Mouse (Mus musculus) lung, adult 18-20 months (tissue): Measurements from ENCODE around the gene Robo1.

Experiments used
- DNase-seq, 2 experiments: peaks; one replicate each; pipeline ENCODE4 v3.0.0; 2022; ENCODE audit warnings: mixed read lengths in 2 of 2

The Robo1 gene

GRCm38 (mm10) chr16:72610661-72611112 is 302.6 kb downstream of the Robo1 start:
- no peak for DNase-seq

- DNase-seq: no peak
Observed at GRCm38 (mm10) chr16:72614898-72615297, 306.8 kb downstream of the Robo1 start.

- no peak for DNase-seq
Observed at GRCm38 (mm10) chr16:72615360-72615759, 307.3 kb downstream of the Robo1 start.

- DNase-seq: no peak
Observed at GRCm38 (mm10) chr16:72622371-72622770, 314.3 kb downstream of the Robo1 start.

- no peak for DNase-seq
Observed at GRCm38 (mm10) chr16:72622868-72623267, 314.8 kb downstream of the Robo1 start.

- peak in 1 of 2 experiments; percentile 29 for DNase-seq
Observed at GRCm38 (mm10) chr16:72633846-72634245, 325.7 kb downstream of the Robo1 start.

- peak in 1 of 2 experiments; percentile 7 for DNase-seq
Observed at GRCm38 (mm10) chr16:72639332-72639940, 331.3 kb downstream of the Robo1 start.

GRCm38 (mm10) chr16:72640932-72641811 is 333.1 kb downstream of the Robo1 start:
- no peak for DNase-seq

- DNase-seq: no peak
Observed at GRCm38 (mm10) chr16:72645890-72646289, 337.8 kb downstream of the Robo1 start.

GRCm38 (mm10) chr16:72649314-72649713 is 341.2 kb downstream of the Robo1 start:
- peak in 1 of 2 experiments; percentile 9 for DNase-seq

GRCm38 (mm10) chr16:72655411-72655810 is 347.3 kb downstream of the Robo1 start:
- no peak for DNase-seq

- peak; percentile 44 to 50 for DNase-seq
Observed at GRCm38 (mm10) chr16:72662837-72663350, 354.8 kb downstream of the Robo1 start.

- peak in 1 of 2 experiments; percentile 6 for DNase-seq
Observed at GRCm38 (mm10) chr16:72663351-72664232, 355.5 kb downstream of the Robo1 start.

GRCm38 (mm10) chr16:72664233-72664613 is 356.1 kb downstream of the Robo1 start:
- no peak for DNase-seq

GRCm38 (mm10) chr16:72664806-72665205 is 356.7 kb downstream of the Robo1 start:
- DNase-seq: no peak

GRCm38 (mm10) chr16:72665454-72665853 is 357.3 kb downstream of the Robo1 start:
- DNase-seq: no peak

- DNase-seq: no peak
Observed at GRCm38 (mm10) chr16:72670240-72671038, 362.3 kb downstream of the Robo1 start.

GRCm38 (mm10) chr16:72677234-72677633 is 369.1 kb downstream of the Robo1 start:
- no peak for DNase-seq

- DNase-seq: no peak
Observed at GRCm38 (mm10) chr16:72678450-72678849, 370.3 kb downstream of the Robo1 start.

GRCm38 (mm10) chr16:72678947-72679558 is 370.9 kb downstream of the Robo1 start:
- no peak for DNase-seq
